Mouse (Mus musculus): ENCODE measurements around the gene Rnf150.

DNA sequence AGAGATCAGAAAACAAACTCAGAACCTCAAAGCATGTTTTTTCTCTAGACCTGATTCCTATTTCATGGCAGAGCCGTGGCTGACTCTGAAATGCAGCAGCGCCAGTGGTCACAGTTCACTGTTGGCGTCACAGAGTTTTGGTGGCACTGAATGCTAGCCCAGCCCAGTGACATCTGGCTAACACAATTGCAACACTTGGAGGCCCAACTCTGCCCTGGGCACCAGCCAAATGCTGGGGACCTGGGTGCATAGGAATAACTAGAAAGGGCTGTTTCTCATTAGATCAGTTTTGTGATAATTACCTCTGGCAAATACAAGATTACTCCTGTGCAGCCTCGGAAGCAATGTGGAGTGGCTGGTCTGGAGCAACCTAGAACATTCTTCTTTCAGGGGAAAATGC is 31.9 kb downstream of the Rnf150 start:
- TF ChIP-seq POLR2A (IDR thresholded peaks at IDR 0.05; ENCODE audit: extremely low read depth, insufficient read depth, low read length) = no peak
- no peak for TF ChIP-seq CTCF (IDR thresholded peaks at IDR 0.05; ENCODE audit: low read depth, low read length)

Data from liver, adult 2 months (tissue).